Mouse (Mus musculus): ENCODE results near the gene Erbb2.

GRCm38 (mm10) chr11:98445238-98445637 is 33.0 kb downstream of the Erbb2 start:
- no peak for TF ChIP-seq POLR2A (IDR thresholded peaks at IDR 0.05; ENCODE audit: insufficient read depth, low read depth, low read length)
- TF ChIP-seq CTCF (IDR thresholded peaks at IDR 0.05; ENCODE audit: insufficient read depth, low read depth, low read length), result no peak

All from olfactory bulb, adult 2 months (tissue).